Mouse (Mus musculus) gastrocnemius, postnatal 25 days (tissue): ENCODE measurements around the gene Fam213a. TPM values are rescaled to one million over a fixed set of nuclear protein-coding genes. Genes with fewer than 3 reads are reported as not detected.
A peak's percentile ranks its signal among the peaks of the same experiment; 100 is the strongest.
"Not testable (repeated sequence)": the region's sequence is repeated elsewhere in the genome, so short reads cannot be mapped to it uniquely, and the experiment has no call there.

Experiments
- DNase-seq: peaks from one replicate; pipeline ENCODE4 v3.0.0; 2022
- long read RNA-seq, 2 experiments: library from polyadenylated mRNA; stranded (forward); transcript quantifications; one replicate each; pipeline ENCODE4 v2.0.0; 2021
- total RNA-seq, 2 experiments: library from RNA; stranded (reverse); gene quantifications; 1 replicate in 1 of 2; 2 replicates in 1 of 2; pipeline ENCODE4 v1.2.3; 2021

Fam213a gene
- 10 to 100 TPM; 15.6 to 18.9 TPM for total RNA-seq
- long read RNA-seq, experiment 1, transcript Fam213a-202 (6 exons, 1,567 nt) = major isoform, 8 of 21 reads
- long read RNA-seq, experiment 1, transcript Fam213a-201 (6 exons, 1,537 nt) = minor isoform, 6 of 21 reads
- long read RNA-seq, experiment 1, partial matches to known transcripts = 0 of 21 reads
- long read RNA-seq, experiment 1, other reads (novel, unspliced or antisense) = 7 of 21 reads
- long read RNA-seq, experiment 2, transcript Fam213a-201 (6 exons, 1,537 nt) = major isoform, 9 of 21 reads
- long read RNA-seq, experiment 2, transcript Fam213a-202 (6 exons, 1,567 nt) = major isoform, 9 of 21 reads
- long read RNA-seq, experiment 2, partial matches to known transcripts = 0 of 21 reads
- long read RNA-seq, experiment 2, other reads (novel, unspliced or antisense) = 3 of 21 reads

DNA sequence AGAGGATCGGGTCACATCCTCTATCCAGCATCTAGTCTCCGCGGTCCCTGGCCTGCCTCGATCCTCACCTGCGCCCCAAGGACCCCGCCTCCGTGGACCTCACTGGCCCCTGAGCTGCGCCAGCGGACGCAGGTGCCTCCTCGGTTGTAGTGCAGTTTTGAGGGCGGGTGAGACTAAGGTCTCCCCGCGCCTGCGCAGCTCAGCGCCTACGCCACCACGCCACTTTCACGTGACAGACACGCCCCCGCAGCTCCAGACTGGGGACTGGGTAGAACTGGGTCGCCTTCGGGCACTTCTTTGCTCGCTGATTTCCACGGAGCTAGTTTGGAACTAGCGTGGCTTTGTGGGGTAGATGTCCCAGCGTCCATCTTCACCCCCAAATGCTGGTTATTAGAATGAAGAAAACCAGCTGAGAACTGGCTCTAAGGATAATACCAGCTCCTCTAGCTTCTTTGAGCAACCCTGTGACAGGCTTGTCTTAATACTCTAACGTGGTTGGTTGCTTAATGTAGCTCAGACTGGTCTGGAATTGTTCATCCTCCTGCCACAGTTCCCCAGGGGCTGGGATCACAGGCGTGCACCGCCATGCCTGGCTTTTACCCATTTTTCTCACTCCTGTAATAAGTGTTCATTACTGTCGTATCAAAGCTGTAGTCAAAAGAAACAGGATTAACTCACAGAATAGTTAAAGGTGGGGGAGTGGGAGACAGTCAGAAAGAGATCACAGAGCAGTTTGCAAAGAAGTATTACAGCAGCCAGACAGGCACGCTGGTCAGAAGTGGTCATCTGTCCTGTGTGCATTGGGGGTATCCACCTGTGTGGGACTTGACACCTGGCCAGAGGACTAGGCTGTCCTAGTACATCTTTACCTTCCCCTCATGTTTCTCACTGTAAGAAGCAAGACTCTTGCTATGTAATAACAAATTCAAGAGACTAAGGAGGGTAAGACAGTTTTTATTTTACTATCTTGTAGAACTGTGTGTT is at the start of gene Fam213a:
Gene Fam213a, minus strand, starts transcription at position 159 of the 984 bp plus-strand sequence.
- peak; percentile 81 for DNase-seq

DNA sequence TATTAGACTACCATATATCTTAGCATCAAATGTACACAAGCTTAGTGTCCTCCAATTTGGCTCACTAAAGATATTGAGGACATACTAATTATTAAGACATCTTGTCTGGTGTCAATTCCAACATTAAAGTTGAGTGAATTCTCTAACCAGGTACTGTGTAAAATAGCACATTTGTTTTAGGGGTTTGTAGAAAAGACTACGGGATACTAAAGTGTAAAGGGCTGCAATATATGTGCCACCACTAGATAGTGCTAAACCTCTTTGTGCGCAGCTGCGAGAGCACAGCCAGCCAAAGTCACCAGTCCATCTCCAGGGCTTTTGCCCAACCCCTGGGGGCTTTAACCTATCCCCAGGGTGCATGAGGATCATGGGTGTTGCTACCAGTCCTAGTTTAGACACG is 39.6 kb upstream of the Fam213a start:
- DNase-seq = not testable (repeated sequence)

DNA sequence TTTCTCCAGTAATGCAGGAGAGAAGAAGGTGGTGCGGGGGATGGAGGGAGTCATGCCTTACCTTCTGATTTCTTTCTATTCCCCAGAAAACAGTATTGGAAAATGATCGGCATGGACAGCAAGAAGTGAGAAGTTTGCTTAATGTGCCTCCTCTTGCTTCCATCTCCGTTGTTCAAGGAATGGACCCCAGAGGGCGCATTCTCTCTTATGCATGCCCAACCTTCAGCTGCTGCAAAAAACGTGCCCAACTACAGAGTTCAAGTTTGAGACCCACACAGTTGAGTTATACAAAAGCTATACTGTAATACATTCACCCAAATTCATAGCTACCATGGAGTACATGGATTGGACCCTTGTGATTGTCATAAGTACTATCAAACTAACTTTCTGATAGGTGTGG is 38.9 kb upstream of the Fam213a start:
- no peak for DNase-seq

DNA sequence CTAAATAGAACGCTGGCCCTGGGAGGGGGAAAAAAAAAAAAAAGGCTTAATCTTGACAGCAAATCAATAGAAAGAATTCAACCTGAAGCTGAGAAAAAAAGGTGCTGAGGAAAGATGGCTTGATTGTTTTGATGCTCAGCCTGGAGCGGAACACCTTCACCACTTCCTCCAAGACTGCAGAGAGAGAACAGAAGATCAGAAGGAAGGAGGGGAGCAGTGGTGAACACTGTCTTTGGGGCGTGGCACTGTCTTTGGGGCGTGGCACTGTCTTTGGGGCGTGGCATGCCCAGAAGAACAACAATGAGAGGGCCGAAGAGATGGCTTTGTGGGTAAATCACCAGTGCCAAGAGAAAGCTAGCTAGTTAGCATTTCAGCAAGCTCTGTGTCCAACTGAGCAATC is 36.9 kb upstream of the Fam213a start:
- no peak for DNase-seq

DNA sequence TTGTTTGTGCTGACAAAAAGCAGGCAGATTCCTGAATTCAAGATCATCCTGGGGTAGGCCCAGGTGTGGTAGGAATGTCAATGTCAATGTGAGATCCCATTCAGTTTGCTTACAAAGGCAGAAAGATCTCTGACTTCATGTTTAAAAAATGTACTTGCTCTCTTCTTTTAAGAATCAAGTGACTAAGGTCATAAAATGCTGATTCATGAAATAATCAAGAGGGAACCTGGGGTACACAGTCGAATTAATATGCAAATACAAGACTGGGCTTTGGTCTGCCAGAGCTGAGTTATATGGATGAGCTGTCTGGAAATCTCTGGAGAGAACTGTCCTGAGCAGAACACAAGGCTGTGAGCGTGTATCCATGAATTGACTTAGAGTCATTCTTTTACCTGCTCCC is 33.8 kb upstream of the Fam213a start:
- DNase-seq = no peak

DNA sequence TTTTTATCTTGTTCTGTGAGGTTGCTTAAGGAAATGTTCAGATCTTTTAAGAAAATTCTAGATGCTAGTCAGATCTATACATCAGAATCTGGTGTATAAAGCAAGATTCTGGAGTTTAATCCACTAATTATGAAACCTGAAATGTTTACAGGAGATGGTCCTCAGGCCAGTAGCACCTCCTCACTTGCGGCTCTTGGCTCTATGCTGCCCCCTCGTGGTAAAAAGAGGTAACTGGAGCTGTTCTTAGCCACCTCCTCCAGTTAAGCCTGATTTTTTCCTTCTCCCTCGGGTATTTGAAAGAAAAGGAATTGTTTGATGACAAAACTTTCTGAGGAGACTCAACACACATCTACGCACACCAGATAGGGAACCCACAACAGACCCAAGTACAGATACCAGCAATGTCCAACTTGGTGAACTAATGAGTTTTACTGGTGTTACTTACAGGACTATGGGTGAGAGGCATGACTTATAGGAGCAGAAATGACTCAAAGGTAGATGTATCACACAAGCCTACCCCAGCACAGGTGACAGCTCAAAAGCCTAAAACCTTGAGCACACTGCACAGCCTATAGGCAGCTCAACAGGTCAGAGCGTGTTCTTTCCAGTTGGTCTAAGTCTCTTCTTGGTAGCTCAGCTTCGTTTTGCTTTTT is 21.7 kb upstream of the Fam213a start:
- DNase-seq = no peak

DNA sequence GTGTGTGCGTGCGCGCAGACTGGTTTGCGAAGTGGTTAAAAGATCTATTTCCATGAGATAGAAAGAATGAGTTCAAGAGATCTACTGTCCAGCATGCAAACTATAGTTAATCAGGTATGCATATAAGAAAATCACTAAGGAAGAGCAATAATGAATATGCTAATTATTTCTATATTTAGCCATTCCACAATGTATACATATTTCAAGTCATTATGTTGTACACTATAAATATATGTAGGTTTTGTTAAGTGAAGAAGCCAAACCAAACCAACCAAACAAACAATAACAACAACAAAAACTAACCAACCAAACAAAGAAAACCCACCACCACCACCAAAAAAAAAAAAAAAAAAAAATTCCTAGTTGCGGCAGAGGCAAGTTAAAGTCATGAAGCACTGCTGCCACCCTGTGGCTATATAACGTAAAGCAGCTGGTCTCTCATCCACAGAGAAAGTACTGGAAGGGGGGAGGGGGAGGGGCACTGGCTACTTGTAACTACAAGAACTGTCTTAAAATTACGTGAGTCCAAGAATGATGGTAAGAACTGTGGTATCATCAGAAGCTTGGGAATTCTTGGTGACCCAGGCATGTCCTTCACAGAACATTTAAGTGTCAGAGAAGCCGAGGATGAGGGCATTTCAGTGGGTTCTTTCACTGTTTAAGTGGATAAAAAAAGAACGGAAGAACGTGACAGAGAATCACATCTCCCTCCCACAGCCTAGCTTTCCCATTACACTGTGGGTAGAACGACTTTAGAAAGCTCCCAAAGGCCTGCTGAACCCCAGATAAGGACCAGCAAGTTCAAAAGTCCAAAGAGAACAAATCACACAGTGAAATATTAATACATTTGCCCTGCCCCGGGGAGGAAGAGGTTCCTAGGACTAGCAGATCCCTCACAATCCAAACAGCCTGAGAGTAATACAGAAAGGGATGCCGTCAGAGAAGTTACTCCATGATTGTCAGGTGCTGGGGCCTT is 19.8 kb upstream of the Fam213a start:
- DNase-seq = peak; percentile 45

DNA sequence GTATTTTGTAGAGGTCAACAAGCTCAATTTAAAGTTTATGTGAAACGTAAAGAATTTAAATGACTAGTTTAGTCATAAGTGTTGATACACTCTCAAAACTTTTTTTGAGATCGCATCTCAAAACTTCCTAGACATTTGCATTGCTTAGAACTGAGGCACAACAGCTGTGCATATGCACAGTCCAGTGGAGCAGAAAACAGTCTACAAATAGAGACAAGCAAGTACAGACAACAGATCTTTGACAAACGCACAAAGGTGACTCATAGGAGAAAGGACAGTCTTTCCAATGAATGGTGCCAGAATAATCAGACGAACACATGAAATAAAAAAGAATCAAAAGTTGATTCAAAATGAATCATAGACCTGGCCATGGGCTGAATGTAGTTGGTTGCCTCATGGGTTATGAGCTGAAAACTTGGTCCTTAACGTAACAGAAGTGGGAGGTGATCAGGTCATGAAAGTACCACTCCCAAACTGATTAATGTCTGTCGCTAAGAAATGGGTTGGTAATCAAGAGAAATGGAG is 17.5 kb upstream of the Fam213a start:
- DNase-seq = no peak

DNA sequence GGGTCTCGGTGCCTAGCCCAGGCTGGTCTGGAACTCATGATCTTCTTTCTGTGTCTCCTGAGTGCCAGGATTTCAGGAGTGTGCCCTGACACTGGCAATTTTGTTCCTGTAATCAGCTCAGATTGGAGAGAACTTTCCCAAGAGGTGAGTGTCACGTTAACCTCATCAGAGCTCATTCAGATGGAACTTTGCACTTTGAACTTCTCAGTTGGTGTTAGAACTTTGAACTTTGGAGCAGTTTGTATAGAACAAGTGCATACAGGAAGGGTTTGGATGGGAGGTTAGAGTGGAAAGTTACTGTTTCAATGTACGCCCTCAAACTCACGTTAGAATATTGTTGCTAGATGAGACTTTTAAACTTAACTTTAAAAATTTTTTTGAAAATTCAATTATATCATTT is 15.7 kb upstream of the Fam213a start:
- no peak for DNase-seq

DNA sequence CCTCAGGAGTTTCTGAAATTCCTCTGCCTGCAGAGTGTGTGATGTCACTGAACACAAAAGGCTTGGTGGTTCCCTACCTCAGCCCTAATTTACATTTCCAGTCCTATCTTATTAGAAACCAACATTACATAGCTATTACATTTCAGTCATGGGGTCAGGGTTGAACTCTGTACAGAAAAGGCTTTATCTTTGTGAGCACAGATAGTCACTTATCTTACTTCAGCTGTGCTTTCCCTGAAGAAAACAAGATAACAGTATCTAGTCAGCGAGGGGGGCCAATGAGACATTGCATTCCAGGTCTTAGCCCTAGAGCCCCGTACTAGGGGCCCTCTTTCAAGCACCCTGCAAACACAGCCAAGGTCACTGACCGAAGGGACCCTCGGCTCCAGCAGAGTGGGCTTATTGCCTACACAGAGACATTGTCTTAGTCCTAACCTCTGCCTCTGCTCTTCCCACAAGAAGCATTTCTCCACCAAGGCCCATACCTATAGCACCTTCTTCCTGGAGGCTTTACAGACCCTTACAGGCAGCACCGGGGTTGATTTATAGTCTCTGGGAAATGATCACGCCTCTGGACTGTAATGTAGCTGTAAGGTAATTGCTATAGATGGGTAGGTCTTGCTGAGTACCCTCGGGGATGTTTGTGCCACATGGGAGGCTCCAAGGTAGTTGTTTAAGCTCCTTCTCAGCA is 12.2 kb upstream of the Fam213a start:
- DNase-seq = no peak

DNA sequence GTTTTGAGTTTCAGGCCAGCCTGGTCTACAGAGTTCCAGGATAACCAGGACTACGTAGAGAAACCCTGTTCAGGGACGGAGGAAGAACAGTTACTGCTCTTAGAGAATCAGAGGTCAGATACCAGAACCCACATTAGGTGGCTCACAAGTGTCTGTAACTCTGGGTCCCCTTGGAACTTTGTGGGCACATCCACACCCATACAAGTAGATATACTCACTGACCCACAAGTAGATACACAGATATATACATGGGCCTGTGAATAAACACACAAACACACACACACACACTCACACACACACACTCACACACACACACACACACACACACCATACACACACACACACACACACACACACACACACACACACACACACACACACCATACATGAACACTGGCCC is 11.5 kb upstream of the Fam213a start:
- DNase-seq = no peak

DNA sequence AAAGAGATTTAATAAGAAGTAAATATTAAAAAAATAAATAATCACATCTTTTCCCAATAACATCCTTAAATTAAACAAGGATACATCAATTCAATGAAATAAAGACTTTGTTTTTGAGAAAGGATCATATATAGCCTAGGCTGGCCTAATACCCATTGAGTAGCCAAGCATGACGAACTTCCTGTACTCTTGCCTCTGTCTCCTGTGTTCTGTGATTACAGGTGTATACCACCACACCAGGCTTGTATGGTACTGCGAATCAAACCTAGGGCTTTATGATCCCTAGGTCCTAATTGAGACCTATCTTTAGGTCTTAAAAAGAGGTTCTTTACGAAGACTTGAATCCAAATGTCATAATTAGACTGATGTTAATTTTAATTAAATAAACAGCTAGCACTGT is 7.7 kb upstream of the Fam213a start:
- no peak for DNase-seq

DNA sequence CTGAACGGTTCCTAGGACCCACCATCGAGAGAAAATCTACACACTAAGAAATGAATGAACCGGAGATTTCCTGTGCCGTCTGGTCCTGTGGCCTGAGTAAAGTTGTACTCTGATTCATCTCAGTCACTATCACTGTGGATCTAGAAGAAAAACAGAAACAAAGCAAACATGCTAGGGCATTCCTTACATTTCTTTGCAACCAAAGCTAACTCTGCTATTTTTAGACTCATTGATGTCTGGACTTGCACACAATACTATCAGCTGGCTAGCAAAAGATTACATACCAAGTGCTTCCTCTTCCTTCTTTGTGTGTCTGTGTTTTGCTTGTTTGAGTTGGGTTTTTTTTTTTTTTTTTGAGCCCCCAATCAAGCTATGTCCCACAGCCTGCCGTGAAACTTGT is 3.9 kb upstream of the Fam213a start:
- DNase-seq = no peak

DNA sequence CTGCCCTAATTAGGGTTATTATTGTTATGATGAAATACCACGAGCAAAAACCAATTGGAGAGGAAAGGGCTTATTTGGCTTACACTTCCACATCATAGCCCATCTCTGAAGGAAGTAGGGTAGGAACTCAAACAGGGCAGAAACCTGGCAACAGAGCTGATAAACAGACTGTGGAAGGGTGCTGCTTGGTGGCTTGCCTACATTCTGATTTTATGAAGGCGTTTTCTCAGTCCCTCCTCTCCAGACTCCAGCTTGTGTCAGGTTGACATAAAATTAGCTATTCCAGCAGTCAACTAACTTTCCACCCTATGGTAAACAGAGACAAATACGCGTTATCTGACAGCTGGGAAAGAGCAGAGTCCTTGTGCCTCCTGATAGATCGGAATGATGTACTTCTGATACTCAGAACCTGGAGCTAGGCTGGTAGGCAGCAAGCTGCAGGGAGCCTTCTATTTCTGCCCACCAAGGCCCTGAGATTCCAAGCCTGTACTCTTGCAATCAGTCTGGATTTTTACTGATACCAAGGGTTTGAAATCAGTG is 1.2 kb upstream of the Fam213a start:
- no peak for DNase-seq

DNA sequence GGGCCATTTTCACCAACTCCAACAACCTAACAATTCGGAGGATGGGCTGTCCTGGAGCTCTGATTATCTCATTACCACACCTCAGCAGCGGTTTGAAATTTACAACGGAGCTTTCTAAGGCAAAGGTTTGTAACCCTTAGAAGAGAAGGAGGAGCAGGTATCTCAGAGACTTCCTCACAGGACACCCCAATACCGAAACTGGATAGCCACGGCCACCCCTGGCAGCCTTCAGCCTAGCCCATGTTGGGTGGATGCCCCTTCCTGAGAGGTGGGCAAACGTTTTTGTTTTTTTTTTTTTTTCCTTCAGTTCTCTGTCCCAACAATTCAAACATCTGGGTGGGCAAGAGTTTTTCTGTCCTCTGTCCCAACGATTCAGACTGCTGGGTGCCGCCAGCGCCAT is 445 bp downstream of the Fam213a start:
- DNase-seq = no peak

DNA sequence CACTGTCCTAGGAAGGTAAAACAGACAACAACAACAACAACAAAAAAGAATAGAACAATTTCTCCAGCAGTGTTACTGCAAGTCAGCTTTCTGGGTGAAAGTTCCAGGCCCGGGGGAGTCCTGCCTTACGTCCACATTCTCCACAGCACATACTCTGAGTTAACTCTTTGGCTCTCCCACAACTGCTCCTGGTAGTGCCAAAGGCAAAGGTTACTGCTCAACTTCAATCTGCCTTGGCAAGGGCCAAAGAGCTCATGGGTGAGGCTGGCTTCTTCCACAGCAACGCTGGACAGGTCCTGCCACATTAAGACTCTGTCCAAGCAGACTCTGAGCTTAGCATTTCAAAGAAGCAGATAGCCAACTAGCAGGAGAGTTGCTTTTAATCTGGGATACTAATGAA is 1.7 kb downstream of the Fam213a start:
- no peak for DNase-seq

DNA sequence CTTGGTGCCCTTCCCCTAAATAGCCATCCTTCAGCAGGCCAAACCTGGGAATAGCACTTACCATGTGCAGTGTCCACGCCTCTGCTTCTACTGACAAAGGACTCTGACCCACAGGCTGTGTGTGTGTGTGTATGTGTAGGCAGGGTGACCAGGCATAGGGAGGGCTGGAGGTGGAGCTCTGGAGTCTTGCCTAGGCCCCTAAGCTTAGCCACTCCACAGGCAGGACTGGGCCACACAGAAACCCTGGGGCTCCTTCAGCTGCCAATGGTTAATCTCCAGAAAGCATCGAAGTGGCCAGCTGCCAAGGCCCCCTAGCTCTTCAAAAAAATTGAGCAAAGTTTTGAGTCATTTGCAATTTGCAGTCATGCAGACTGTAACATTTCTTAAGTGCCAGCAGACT is 5.5 kb downstream of the Fam213a start:
- DNase-seq = no peak

DNA sequence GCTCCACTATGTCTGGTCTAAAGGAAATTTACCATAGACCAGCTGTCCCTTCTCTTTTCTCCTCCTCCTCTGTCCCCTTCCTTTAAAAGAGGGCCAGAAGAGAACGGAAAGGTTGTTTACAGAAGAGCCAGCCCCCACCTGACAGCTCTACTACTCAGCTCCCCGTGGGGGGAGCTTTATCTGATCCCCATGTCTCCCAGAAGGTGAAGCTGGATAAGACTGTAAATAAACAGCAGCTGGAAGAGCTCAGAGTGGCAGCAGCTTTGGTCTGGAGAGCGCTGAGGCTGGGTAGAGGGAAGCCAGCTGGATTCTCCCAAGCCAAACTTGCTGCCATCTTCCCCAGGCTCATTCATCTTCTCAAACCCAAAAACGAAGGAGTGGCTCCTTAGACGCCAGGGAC is 5.9 kb downstream of the Fam213a start:
- no peak for DNase-seq

DNA sequence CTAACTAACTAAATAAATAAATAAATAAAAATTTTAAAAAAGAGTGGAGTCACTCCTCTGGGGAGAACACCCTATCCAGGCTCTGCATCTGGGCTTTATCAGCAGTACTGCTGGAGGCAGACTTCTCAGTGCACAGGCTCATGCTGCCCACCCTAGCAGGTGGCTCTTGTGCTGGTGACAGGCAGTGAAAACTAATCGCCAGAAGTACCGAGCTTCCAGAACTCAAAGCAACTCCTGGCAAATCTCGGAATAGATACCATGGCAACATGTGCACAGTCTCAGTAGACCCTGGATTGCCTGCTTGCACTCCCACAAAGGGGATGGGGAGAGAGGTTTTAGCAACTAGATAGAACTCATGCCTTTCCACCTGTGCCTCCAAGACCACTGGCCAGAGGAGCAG is 6.7 kb downstream of the Fam213a start:
- no peak for DNase-seq

DNA sequence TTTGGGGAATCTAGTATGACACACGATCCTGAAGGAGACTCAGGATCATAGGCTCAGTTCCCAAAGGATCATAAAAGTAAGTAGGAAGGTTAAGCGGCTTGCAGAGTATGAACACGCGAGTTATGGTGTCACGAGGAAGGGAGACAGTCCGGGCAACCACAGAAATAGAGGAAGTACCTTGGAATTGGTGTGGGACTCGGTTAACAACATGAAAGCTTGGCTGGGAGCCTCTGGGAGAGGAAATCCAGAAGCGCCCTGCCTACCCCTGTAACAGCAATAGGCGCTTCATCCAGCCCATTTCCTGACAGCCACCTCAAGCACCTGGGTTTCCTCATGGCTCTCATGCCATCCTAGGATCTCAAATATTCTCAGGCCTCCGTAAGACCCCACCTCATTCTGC is 7.3 kb downstream of the Fam213a start:
- DNase-seq = no peak
